Mouse (Mus musculus) testis, postnatal 14 days (tissue): ENCODE measurements at regions not wholly inside any gene's neighbourhood (a gene's known extent, or its start where the extent isn't known, plus 50 kb on each side); places are given as distances from the start of the nearest gene placed in this dataset.
"Not testable (repeated sequence)": the region's sequence is repeated elsewhere in the genome, so short reads cannot be mapped to it uniquely, and the experiment has no call there.

Experiments
- DNase-seq: peaks from one replicate; pipeline ENCODE4 v3.0.0; 2021; ENCODE audit warnings: low spot score

GRCm38 (mm10) chr13:4935940-4936339 is 327.0 kb upstream of the Akr1e1 start:
- no peak for DNase-seq

GRCm38 (mm10) chr13:4939849-4940248 is 330.9 kb upstream of the Akr1e1 start:
- no peak for DNase-seq

- DNase-seq = not testable (repeated sequence)
These were observed 333.5 kb upstream of the Akr1e1 start for GRCm38 (mm10) chr13:4942490-4942889.

- DNase-seq = no peak
These were observed 334.1 kb upstream of the Akr1e1 start for GRCm38 (mm10) chr13:4943046-4943445.

GRCm38 (mm10) chr13:4955384-4955783 is 346.4 kb upstream of the Akr1e1 start:
- no peak for DNase-seq

- no peak for DNase-seq
These were observed 355.9 kb upstream of the Akr1e1 start for GRCm38 (mm10) chr13:4964824-4965223.

- DNase-seq = no peak
These were observed 361.3 kb upstream of the Akr1e1 start for GRCm38 (mm10) chr13:4970081-4970892.

GRCm38 (mm10) chr13:4971472-4972067 is 362.6 kb upstream of the Akr1e1 start:
- DNase-seq = no peak

- DNase-seq = no peak
These were observed 383.9 kb upstream of the Akr1e1 start for GRCm38 (mm10) chr13:4992876-4993275.

- no peak for DNase-seq
These were observed 399.3 kb upstream of the Akr1e1 start for GRCm38 (mm10) chr13:5008296-5008695.

GRCm38 (mm10) chr13:5022439-5022838 is 413.5 kb upstream of the Akr1e1 start:
- no peak for DNase-seq

- DNase-seq = no peak
These were observed 450.9 kb upstream of the Akr1e1 start for GRCm38 (mm10) chr13:5059859-5060258.

GRCm38 (mm10) chr13:5060462-5060861 is 451.5 kb upstream of the Akr1e1 start:
- DNase-seq = no peak

- no peak for DNase-seq
These were observed 498.5 kb upstream of the Akr1e1 start for GRCm38 (mm10) chr13:5107454-5107853.

- no peak for DNase-seq
These were observed 545.9 kb upstream of the Akr1e1 start for GRCm38 (mm10) chr13:5154911-5155310.

- no peak for DNase-seq
These were observed 551.1 kb upstream of the Akr1e1 start for GRCm38 (mm10) chr13:5159765-5160684.

- DNase-seq = no peak
These were observed 557.7 kb upstream of the Akr1e1 start for GRCm38 (mm10) chr13:5166716-5167115.

GRCm38 (mm10) chr13:5178996-5179395 is 570.0 kb upstream of the Akr1e1 start:
- DNase-seq = no peak

GRCm38 (mm10) chr13:5179552-5179951 is 570.6 kb upstream of the Akr1e1 start:
- no peak for DNase-seq

- not testable (repeated sequence) for DNase-seq
These were observed 576.3 kb upstream of the Akr1e1 start for GRCm38 (mm10) chr13:5185237-5185800.

GRCm38 (mm10) chr13:5202736-5203135 is 593.8 kb upstream of the Akr1e1 start:
- no peak for DNase-seq

- no peak for DNase-seq
These were observed 595.2 kb upstream of the Akr1e1 start for GRCm38 (mm10) chr13:5204143-5204542.
